Mouse (Mus musculus) liver, postnatal 0 days (tissue): ENCODE data around the gene Clmn. TPM values are rescaled to one million over a fixed set of nuclear protein-coding genes. Genes with fewer than 3 reads are reported as not detected.

Experiments
- ATAC-seq: fragments of 200-750 bp; cut with Nextera tagmentation; 2 replicates; pipeline ENCODE4 v1.8.0; 2017; ENCODE audit warnings: mild to moderate bottlenecking, moderate library complexity
- DNase-seq: peaks from one replicate; pipeline ENCODE4 v3.0.0-alpha.2; 2016
- H3K27ac ChIP-seq: fragments of 300-500 bp; sonication (generic); 2 replicates; pipeline ENCODE4 v1.5.1; 2014; ENCODE audit warnings: antibody characterized with exemption, moderate library complexity, mild to moderate bottlenecking, low read depth
- H3K27me3 ChIP-seq: fragments of 300-500 bp; sonication (generic); 2 replicates; pipeline ENCODE4 v1.6.1; 2014; ENCODE audit warnings: low read length, control low read depth, mixed read lengths; ENCODE audit not compliant: insufficient read depth
- H3K36me3 ChIP-seq: fragments of 300-500 bp; sonication (generic); replicated peaks from 2 replicates; pipeline ENCODE4 v1.6.1; 2014; ENCODE audit warnings: mild to moderate bottlenecking, control low read depth, low read length, moderate library complexity, mixed read lengths; ENCODE audit not compliant: insufficient read depth
- H3K4me1 ChIP-seq: fragments of 300-500 bp; sonication (generic); 2 replicates; pipeline ENCODE4 v1.6.1; 2014; ENCODE audit warnings: antibody characterized with exemption, mild to moderate bottlenecking, control low read depth; ENCODE audit not compliant: insufficient read depth
- H3K4me2 ChIP-seq: fragments of 300-500 bp; sonication (generic); 2 replicates; pipeline ENCODE4 v1.6.1; 2014; ENCODE audit warnings: low read depth, mild to moderate bottlenecking, low read length, moderate library complexity, mixed read lengths
- H3K4me3 ChIP-seq: fragments of 300-500 bp; sonication (generic); 2 replicates; pipeline ENCODE4 v1.5.1; 2014; ENCODE audit warnings: low read depth, low read length
- H3K9ac ChIP-seq: fragments of 300-500 bp; sonication (generic); replicated peaks from 2 replicates; pipeline ENCODE4 v1.6.1; 2014; ENCODE audit warnings: mild to moderate bottlenecking, moderate library complexity
- H3K9me3 ChIP-seq: fragments of 300-500 bp; sonication (generic); 2 replicates; pipeline ENCODE4 v1.6.1; 2016; ENCODE audit warnings: mild to moderate bottlenecking, control low read depth, low read length, mixed read lengths
- CTCF ChIP-seq: sonication (generic); IDR thresholded peaks from 2 replicates; pipeline ENCODE4 v1.5.1; 2016; ENCODE audit warnings: antibody characterized with exemption, low read depth
- EP300 ChIP-seq: IDR thresholded peaks from 2 replicates; pipeline ENCODE4 v1.6.1; 2016; ENCODE audit warnings: antibody characterized with exemption, low read depth, mild to moderate bottlenecking
- WGBS: fragments of 180-500 bp; shearing (Covaris S2); extraction: QIAGEN DNeasy Blood & Tissue Kit; methylation state at CpG from one replicate; pipeline ENCODE4 v1.1.7; 2014; ENCODE audit not compliant: insufficient replicate concordance; 5-methylcytosine and 5-hydroxymethylcytosine counted together
- polyA plus RNA-seq: library from polyadenylated mRNA; unstranded; fragments of >200 nt; fragmentation: Nextera tagmentation; extraction: Ambion mirVana; gene quantifications from 2 replicates; pipeline ENCODE4 v1.2.1, GENCODE M21; 2015

Clmn gene
- polyA plus RNA-seq, 1 experiment from 2014 or later, result 1.9 TPM

- Histone ChIP-seq H3K4me3 (no peak overlapping the region), H3K9ac (no peak overlapping the region), H3K36me3 (no peaks in the 10 kb centered on the region), H3K9me3 (no peaks in the 10 kb centered on the region), H3K4me1 (peaks cover 6% of the 10 kb centered on the region), H3K27ac (no peak overlapping the region), H3K4me2 (no peak overlapping the region), H3K27me3 (peaks cover 4% of the 10 kb centered on the region; the same call in 1 of the 2 replicates)
- TF ChIP-seq EP300 (no peak), CTCF (no peak)
- WGBS, result 79% methylated on average over 5 of the region's 5 CpGs
- ATAC-seq, result no peak
- no peak for DNase-seq
Observed at GRCm38 (mm10) chr12:104858732-104859131, 6.1 kb downstream of the Clmn start.

- DNase-seq (no peak), ATAC-seq (no peak)
- H3K27ac ChIP-seq, result no peak overlapping the region
- H3K36me3 ChIP-seq, result no peaks in the 10 kb centered on the region
- 74% methylated on average over 10 of the region's 10 CpGs for WGBS
- H3K4me3 ChIP-seq, result no peak overlapping the region
- no peaks in the 10 kb centered on the region for H3K27me3 ChIP-seq
- H3K9ac ChIP-seq, result no peak overlapping the region
- peaks cover 6% of the 10 kb centered on the region for H3K4me1 ChIP-seq
- TF ChIP-seq EP300 (no peak), CTCF (no peak)
- H3K4me2 ChIP-seq, result no peak overlapping the region
- H3K9me3 ChIP-seq, result no peaks in the 10 kb centered on the region
Observed at GRCm38 (mm10) chr12:104857614-104858013, 7.3 kb downstream of the Clmn start.

GRCm38 (mm10) chr12:104856540-104856939 lies 8.3 kb downstream of the Clmn start:
- TF ChIP-seq CTCF (no peak), EP300 (no peak)
- Histone ChIP-seq H3K4me1 (peaks cover 6% of the 10 kb centered on the region), H3K9me3 (no peaks in the 10 kb centered on the region), H3K4me3 (no peak overlapping the region), H3K36me3 (no peaks in the 10 kb centered on the region), H3K27ac (no peak overlapping the region), H3K4me2 (no peak overlapping the region), H3K9ac (no peak overlapping the region), H3K27me3 (no peaks in the 10 kb centered on the region)
- no peak for DNase-seq
- 50% methylated on average over 3 of the region's 3 CpGs for WGBS
- no peak for ATAC-seq

GRCm38 (mm10) chr12:104855548-104855947 lies 9.3 kb downstream of the Clmn start:
- ATAC-seq, result peak; percentile 24; the same call in 1 of the 2 replicates
- peaks cover 15% of the 10 kb centered on the region for H3K4me1 ChIP-seq
- H3K27me3 ChIP-seq, result no peaks in the 10 kb centered on the region
- 53% methylated on average over 7 of the region's 7 CpGs for WGBS
- H3K9me3 ChIP-seq, result no peaks in the 10 kb centered on the region
- no peak overlapping the region for H3K9ac ChIP-seq
- no peak overlapping the region for H3K4me3 ChIP-seq
- DNase-seq, result no peak
- H3K27ac ChIP-seq, result no peak overlapping the region
- H3K4me2 ChIP-seq, result no peak overlapping the region
- H3K36me3 ChIP-seq, result no peaks in the 10 kb centered on the region
- no peak for TF ChIP-seq EP300
- no peak for TF ChIP-seq CTCF

GRCm38 (mm10) chr12:104854826-104855225 lies 10.1 kb downstream of the Clmn start:
- Histone ChIP-seq H3K4me2 (no peak overlapping the region), H3K9ac (no peak overlapping the region), H3K4me1 (peaks cover 19% of the 10 kb centered on the region), H3K27ac (no peak overlapping the region), H3K36me3 (no peaks in the 10 kb centered on the region), H3K9me3 (no peaks in the 10 kb centered on the region), H3K27me3 (no peaks in the 10 kb centered on the region), H3K4me3 (no peak overlapping the region)
- WGBS, result 77% methylated on average over 2 of the region's 2 CpGs
- TF ChIP-seq EP300, result no peak
- no peak for TF ChIP-seq CTCF
- no peak for DNase-seq
- ATAC-seq, result no peak

GRCm38 (mm10) chr12:104853374-104853773 lies 11.5 kb downstream of the Clmn start:
- H3K4me2 ChIP-seq, result no peak overlapping the region
- ATAC-seq (no peak), DNase-seq (no peak)
- no peak overlapping the region for H3K9ac ChIP-seq
- no peaks in the 10 kb centered on the region for H3K27me3 ChIP-seq
- H3K4me3 ChIP-seq, result no peak overlapping the region
- TF ChIP-seq EP300 (no peak), CTCF (no peak)
- H3K4me1 ChIP-seq, result peaks cover 19% of the 10 kb centered on the region
- WGBS, result 67% methylated on average over 7 of the region's 7 CpGs
- H3K27ac ChIP-seq, result no peak overlapping the region
- no peaks in the 10 kb centered on the region for H3K9me3 ChIP-seq
- H3K36me3 ChIP-seq, result no peaks in the 10 kb centered on the region
